Mouse (Mus musculus) hindbrain, embryonic 12.5 days (tissue): Measurements from ENCODE around the gene Il18r1. TPM values are rescaled to one million over a fixed set of nuclear protein-coding genes. Genes with fewer than 3 reads are reported as not detected.

Source experiments
- polyA plus RNA-seq: library from polyadenylated mRNA; unstranded; fragments of >200 nt; fragmentation: Nextera tagmentation; extraction: Ambion mirVana; gene quantifications from 2 replicates; pipeline ENCODE4 v1.2.1, GENCODE M21; 2016

Il18r1 gene
- polyA plus RNA-seq, 1 experiment from 2014 or later: not detected

Other genes starting within 250 kb of the Il18r1 start
- 1.4 and 1.6 TPM in 2 replicates for gene Il1r1, start 240.5 kb upstream of the Il18r1 start, polyA plus RNA-seq
- 2.5 and 2.8 TPM in 2 replicates for gene Il1rl2, start 140.9 kb upstream of the Il18r1 start, polyA plus RNA-seq
- 0.05 TPM in 2 replicates for gene Il1rl1, start 36.0 kb upstream of the Il18r1 start, polyA plus RNA-seq
- gene Il18rap, start 49.8 kb downstream of the Il18r1 start, polyA plus RNA-seq: 0.12 and 0.16 TPM in 2 replicates
- gene Slc9a4, start 114.5 kb downstream of the Il18r1 start, polyA plus RNA-seq: 0.26 TPM in 1 of 2 replicates, not detected in the other
- 0.13 and 0.16 TPM in 2 replicates for gene Slc9a2, start 215.0 kb downstream of the Il18r1 start, polyA plus RNA-seq